In the genomic region with DNA sequence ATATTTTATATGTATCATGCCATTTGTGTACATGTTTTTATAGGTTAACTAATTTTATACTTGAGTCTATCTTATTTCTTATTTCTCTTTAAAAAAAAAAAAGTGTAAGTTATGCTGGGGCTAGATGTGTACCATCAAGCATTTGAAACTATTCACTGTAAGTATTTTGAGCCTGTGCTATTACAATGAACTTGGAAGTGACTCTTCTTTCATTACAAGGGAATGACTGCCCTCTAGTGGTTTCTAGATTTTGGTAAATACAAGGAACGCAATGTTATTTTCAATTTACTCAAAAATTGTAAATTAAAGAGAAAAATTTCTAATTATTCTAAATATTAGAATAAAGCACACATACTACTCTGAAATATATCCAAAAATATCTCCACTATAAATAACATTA, we compare ENCODE assay signal across 8 mouse cellular contexts.
A peak's percentile ranks its signal among the peaks of the same experiment; 100 is the strongest.
DNase-seq lines count a peak whose midpoint lies in the region; ATAC-seq and TF ChIP-seq lines count a peak whose summit lies in the region.

No protein-coding gene starts in this region.

- H3K4me1 ChIP-seq in liver, postnatal 0 days (ENCODE audit: insufficient read depth) = no peaks in the 10 kb centered on the region
- no peaks in the 10 kb centered on the region for H3K4me1 ChIP-seq in hindbrain, embryonic 12.5 days
- no peaks in the 10 kb centered on the region for H3K4me1 ChIP-seq in thymus, adult 2 months (replicated peaks; ENCODE audit: control insufficient read depth, insufficient read depth, low read length)

- ATAC-seq in CD4-positive, CD25-positive, alpha-beta regulatory T cell, adult 4 months = no peak
- no peak for ATAC-seq in liver, postnatal 0 days
- ATAC-seq in hindbrain, embryonic 12.5 days (ENCODE audit: low FRiP score) = peak; percentile 71; the same call in 1 of the 2 replicates

- H3K27me3 ChIP-seq in liver, postnatal 0 days (ENCODE audit: insufficient read depth, low read length) = no peaks in the 10 kb centered on the region
- H3K27me3 ChIP-seq in hindbrain, embryonic 12.5 days = no peaks in the 10 kb centered on the region
- no peaks in the 10 kb centered on the region for H3K27me3 ChIP-seq in thymus, adult 2 months (ENCODE audit: control insufficient read depth, insufficient read depth, low read length)

- no peaks in the 10 kb centered on the region for H3K9me3 ChIP-seq in liver, postnatal 0 days (ENCODE audit: low read length)
- H3K9me3 ChIP-seq in hindbrain, embryonic 12.5 days (replicated peaks) = no peaks in the 10 kb centered on the region

- peak; percentile 27 for DNase-seq in CD4-positive, CD25-positive, alpha-beta regulatory T cell, adult 2 months (ENCODE audit: low read depth, low spot score)
- DNase-seq in liver, postnatal 0 days = no peak
- no peak for DNase-seq in liver
- peak; percentile 69 for DNase-seq in retina, postnatal 1 day
- no peak for DNase-seq in ovary, adult 18-20 months (ENCODE audit: low spot score)
- no peak for DNase-seq in thymus, adult 2 months

- 48% methylated on average over 1 of the region's 1 CpGs for WGBS in liver, postnatal 0 days (ENCODE audit: insufficient replicate concordance)
- WGBS in hindbrain, embryonic 12.5 days = 49% methylated on average over 1 of the region's 1 CpGs
- WGBS in thymus, adult 2 months = 33% methylated on average over 1 of the region's 1 CpGs

- H3K27ac ChIP-seq in liver, postnatal 0 days (ENCODE audit: low read depth) = no peak overlapping the region
- H3K27ac ChIP-seq in hindbrain, embryonic 12.5 days = no peak overlapping the region
- H3K27ac ChIP-seq in thymus, adult 2 months (ENCODE audit: control insufficient read depth, insufficient read depth, low read length) = no peak overlapping the region

- H3K9ac ChIP-seq in liver, postnatal 0 days (replicated peaks) = no peak overlapping the region
- no peak overlapping the region for H3K9ac ChIP-seq in hindbrain, embryonic 12.5 days

- TF ChIP-seq CTCF in liver, postnatal 0 days (IDR thresholded peaks at IDR 0.05; ENCODE audit: low read depth) = peak; percentile 52
- TF ChIP-seq CTCF in thymus, adult 2 months (IDR thresholded peaks at IDR 0.05; ENCODE audit: borderline replicate concordance, control insufficient read depth, extremely low read depth, insufficient read depth, low read length, poor library complexity) = no peak

- TF ChIP-seq EP300 in liver, postnatal 0 days (IDR thresholded peaks at IDR 0.05; ENCODE audit: low read depth) = no peak

- no peak overlapping the region for H3K4me3 ChIP-seq in liver, postnatal 0 days (ENCODE audit: low read depth, low read length)
- H3K4me3 ChIP-seq in hindbrain, embryonic 12.5 days = no peak overlapping the region
- H3K4me3 ChIP-seq in thymus, adult 2 months (ENCODE audit: control insufficient read depth, insufficient read depth, low read length) = no peak overlapping the region

- TF ChIP-seq POLR2A in thymus, adult 2 months (IDR thresholded peaks at IDR 0.05; ENCODE audit: control insufficient read depth, extremely low read depth, insufficient read depth, low read length, poor library complexity) = no peak

- H3K4me2 ChIP-seq in liver, postnatal 0 days (ENCODE audit: low read depth, low read length) = no peak overlapping the region
- H3K4me2 ChIP-seq in hindbrain, embryonic 12.5 days (replicated peaks) = no peak overlapping the region

- no peaks in the 10 kb centered on the region for H3K36me3 ChIP-seq in liver, postnatal 0 days (replicated peaks; ENCODE audit: insufficient read depth, low read length)
- H3K36me3 ChIP-seq in hindbrain, embryonic 12.5 days = no peaks in the 10 kb centered on the region
- H3K36me3 ChIP-seq in thymus, adult 2 months (ENCODE audit: control insufficient read depth, insufficient read depth, low read length) = no peaks in the 10 kb centered on the region

Comparison
In these comparisons a context has a peak if more than half of its experiments do, and no peak if none do; other contexts are left out.
1. DNase-seq: peak in CD4-positive, CD25-positive, alpha-beta regulatory T cell, adult 2 months (single experiment) and retina, postnatal 1 day (single experiment); none in liver, postnatal 0 days (single experiment), liver (single experiment), ovary, adult 18-20 months (single experiment) and thymus, adult 2 months (single experiment).